Mouse (Mus musculus): ENCODE measurements around the gene Dhx16. TPM values are rescaled to one million over a fixed set of nuclear protein-coding genes. Genes with fewer than 3 reads are reported as not detected.

Gene Dhx16
- polyA plus RNA-seq, 1 experiment from 2014 or later = 14.2 TPM

- WGBS = 47% methylated on average over 2 of the region's 2 CpGs
- Histone ChIP-seq H3K9ac (ENCODE audit: low read length) (no peak overlapping the region), H3K9me3 (ENCODE audit: control insufficient read depth, low read length) (no peaks in the 10 kb centered on the region)
Measured at GRCm38 (mm10) chr17:35939108-35939507, 59.5 kb downstream of the Dhx16 start.

DNA sequence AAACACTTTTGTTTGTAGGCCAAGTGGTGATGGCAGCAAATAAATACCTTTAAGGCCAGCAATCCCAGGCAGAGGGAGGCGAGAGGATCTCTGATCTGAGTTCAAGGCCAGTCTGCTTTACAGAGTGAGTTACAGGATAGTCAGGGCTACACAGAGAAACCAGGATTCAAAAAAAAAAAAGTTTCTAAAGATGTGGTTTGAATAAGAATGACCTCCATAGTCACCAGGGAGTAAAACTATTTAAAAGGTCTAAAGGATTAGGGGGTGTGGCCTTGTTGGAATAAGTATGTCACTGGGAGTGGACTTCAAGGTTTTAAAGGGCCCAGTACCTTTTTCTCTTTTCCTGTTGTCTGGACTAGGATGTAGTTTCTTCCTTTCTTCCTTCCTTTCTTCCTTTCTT lies 60.3 kb downstream of the Dhx16 start:
- H3K27ac ChIP-seq (replicated peaks) = no peak overlapping the region
- ATAC-seq (ENCODE audit: low FRiP score, low TSS enrichment) = no peak
- no peaks in the 10 kb centered on the region for H3K9me3 ChIP-seq (ENCODE audit: control insufficient read depth, low read length)
- H3K4me1 ChIP-seq (replicated peaks; ENCODE audit: control insufficient read depth, insufficient read depth) = no peaks in the 10 kb centered on the region
- TF ChIP-seq EP300 (optimal IDR thresholded peaks at IDR 0.05) (no peak), CTCF (IDR thresholded peaks at IDR 0.05; ENCODE audit: low read depth) (no peak)
- no peaks in the 10 kb centered on the region for H3K36me3 ChIP-seq (ENCODE audit: control insufficient read depth, insufficient read depth, low read length)
- H3K4me3 ChIP-seq (ENCODE audit: low read depth, low read length) = no peak overlapping the region
- 71% methylated on average over 1 of the region's 1 CpGs for WGBS
- no peak for DNase-seq (ENCODE audit: low spot score)
- H3K4me2 ChIP-seq (replicated peaks; ENCODE audit: low read depth) = no peak overlapping the region
- H3K9ac ChIP-seq (ENCODE audit: low read length) = no peak overlapping the region
- no peaks in the 10 kb centered on the region for H3K27me3 ChIP-seq (ENCODE audit: control insufficient read depth, insufficient read depth, low read length)

More at GRCm38 (mm10) chr17:35939108-35939507, 59.5 kb downstream of the Dhx16 start:
- no peaks in the 10 kb centered on the region for H3K36me3 ChIP-seq (ENCODE audit: control insufficient read depth, insufficient read depth, low read length)
- no peak overlapping the region for H3K27ac ChIP-seq (replicated peaks)
- no peaks in the 10 kb centered on the region for H3K27me3 ChIP-seq (ENCODE audit: control insufficient read depth, insufficient read depth, low read length)
- no peak for TF ChIP-seq CTCF (IDR thresholded peaks at IDR 0.05; ENCODE audit: low read depth)
- no peak for TF ChIP-seq EP300 (optimal IDR thresholded peaks at IDR 0.05)
- no peak for DNase-seq (ENCODE audit: low spot score)
- no peak overlapping the region for H3K4me2 ChIP-seq (replicated peaks; ENCODE audit: low read depth)
- no peak for ATAC-seq (ENCODE audit: low FRiP score, low TSS enrichment)
- H3K4me3 ChIP-seq (ENCODE audit: low read depth, low read length) = no peak overlapping the region
- H3K4me1 ChIP-seq (replicated peaks; ENCODE audit: control insufficient read depth, insufficient read depth) = no peaks in the 10 kb centered on the region

MicroRNA genes within 50 kb of the gene (microRNA counts, 519-probe panel; counts per million panel counts)
- microRNA mmu-miR-1894-3p = not detected
- microRNA mmu-miR-1894-5p = not detected

Small RNA genes within 50 kb of the gene (microRNA-seq; reads per million reads assigned to microRNA genes)
- gene Gm28033 (2.3 reads per million), gene Mir1894 (not detected)

Other genes with a start within 250 kb of the Dhx16 start
- gene Mucl3, start 236.1 kb upstream of the Dhx16 start, polyA plus RNA-seq (2015; fragmentation: Nextera tagmentation; extraction: Ambion mirVana) = 768 and 930 TPM in 2 replicates
- gene Vars2, start 212.2 kb upstream of the Dhx16 start, polyA plus RNA-seq (2015; fragmentation: Nextera tagmentation; extraction: Ambion mirVana) = 10.3 and 10.6 TPM in 2 replicates
- 20.7 and 20.8 TPM in 2 replicates for gene Gtf2h4, start 206.1 kb upstream of the Dhx16 start, polyA plus RNA-seq (2015; fragmentation: Nextera tagmentation; extraction: Ambion mirVana)
- 50.8 TPM in 2 replicates for gene Ddr1, start 175.2 kb upstream of the Dhx16 start, polyA plus RNA-seq (2015; fragmentation: Nextera tagmentation; extraction: Ambion mirVana)
- 74.8 and 79.5 TPM in 2 replicates for gene Ier3, start 58.1 kb upstream of the Dhx16 start, polyA plus RNA-seq (2015; fragmentation: Nextera tagmentation; extraction: Ambion mirVana)
- 41.0 and 43.5 TPM in 2 replicates for gene Flot1, start 56.6 kb upstream of the Dhx16 start, polyA plus RNA-seq (2015; fragmentation: Nextera tagmentation; extraction: Ambion mirVana)
- gene Tubb5, start 41.5 kb upstream of the Dhx16 start, polyA plus RNA-seq (2015; fragmentation: Nextera tagmentation; extraction: Ambion mirVana) = 251 and 296 TPM in 2 replicates
- 2.1 and 2.2 TPM in 2 replicates for gene Mdc1, start 38.3 kb upstream of the Dhx16 start, polyA plus RNA-seq (2015; fragmentation: Nextera tagmentation; extraction: Ambion mirVana)
- gene Nrm, start 18.5 kb upstream of the Dhx16 start, polyA plus RNA-seq (2015; fragmentation: Nextera tagmentation; extraction: Ambion mirVana) = 27.3 and 27.4 TPM in 2 replicates
- gene Ppp1r18, start 14.2 kb upstream of the Dhx16 start, polyA plus RNA-seq (2015; fragmentation: Nextera tagmentation; extraction: Ambion mirVana) = 15.3 and 16.6 TPM in 2 replicates
- 20.5 and 21.7 TPM in 2 replicates for gene 2310061I04Rik, start 17.6 kb downstream of the Dhx16 start, polyA plus RNA-seq (2015; fragmentation: Nextera tagmentation; extraction: Ambion mirVana)
- gene Atat1, start 30.3 kb downstream of the Dhx16 start, polyA plus RNA-seq (2015; fragmentation: Nextera tagmentation; extraction: Ambion mirVana) = 12.7 and 14.5 TPM in 2 replicates
- 80.0 and 83.4 TPM in 2 replicates for gene Mrps18b, start 36.6 kb downstream of the Dhx16 start, polyA plus RNA-seq (2015; fragmentation: Nextera tagmentation; extraction: Ambion mirVana)
- gene Ppp1r10, start 36.6 kb downstream of the Dhx16 start, polyA plus RNA-seq (2015; fragmentation: Nextera tagmentation; extraction: Ambion mirVana) = 13.9 and 17.4 TPM in 2 replicates
- 54.8 and 71.5 TPM in 2 replicates for gene Abcf1, start 89.9 kb downstream of the Dhx16 start, polyA plus RNA-seq (2015; fragmentation: Nextera tagmentation; extraction: Ambion mirVana)
- 24.6 and 25.1 TPM in 2 replicates for gene Gnl1, start 100.0 kb downstream of the Dhx16 start, polyA plus RNA-seq (2015; fragmentation: Nextera tagmentation; extraction: Ambion mirVana)
- 10.8 and 10.9 TPM in 2 replicates for gene Prr3, start 100.4 kb downstream of the Dhx16 start, polyA plus RNA-seq (2015; fragmentation: Nextera tagmentation; extraction: Ambion mirVana)
- 1.0 and 1.1 TPM in 2 replicates for gene H2-T24, start 140.7 kb downstream of the Dhx16 start, polyA plus RNA-seq (2015; fragmentation: Nextera tagmentation; extraction: Ambion mirVana)
- 35.9 and 40.2 TPM in 2 replicates for gene H2-T23, start 153.0 kb downstream of the Dhx16 start, polyA plus RNA-seq (2015; fragmentation: Nextera tagmentation; extraction: Ambion mirVana)
- gene H2-T22, start 162.9 kb downstream of the Dhx16 start, polyA plus RNA-seq (2015; fragmentation: Nextera tagmentation; extraction: Ambion mirVana) = 18.9 and 21.0 TPM in 2 replicates
- not detected in 2 replicates for gene Gm6034, start 163.1 kb downstream of the Dhx16 start, polyA plus RNA-seq (2015; fragmentation: Nextera tagmentation; extraction: Ambion mirVana)
- 0.08 and 0.10 TPM in 2 replicates for gene Gm11127, start 178.6 kb downstream of the Dhx16 start, polyA plus RNA-seq (2015; fragmentation: Nextera tagmentation; extraction: Ambion mirVana)
- gene Gm19684, start 241.9 kb downstream of the Dhx16 start, polyA plus RNA-seq (2015; fragmentation: Nextera tagmentation; extraction: Ambion mirVana) = not detected in 2 replicates
- gene Gm7030, start 249.6 kb downstream of the Dhx16 start, polyA plus RNA-seq (2015; fragmentation: Nextera tagmentation; extraction: Ambion mirVana) = not detected in 2 replicates